Mouse (Mus musculus) left cerebral cortex, adult 8-10 months (tissue): ENCODE measurements around the gene Shisa9. TPM values are rescaled to one million over a fixed set of nuclear protein-coding genes. Genes with fewer than 3 reads are reported as not detected.

ENCODE experiments used
- DNase-seq, 2 experiments: peaks; one replicate each; pipeline ENCODE4 v3.0.0; 2022; ENCODE audit warnings: low spot score in 2 of 2
- total RNA-seq, 4 experiments: library from RNA; stranded (reverse); gene quantifications; 2 replicates each; pipeline ENCODE4 v1.2.4; 2022

Shisa9 gene
- total RNA-seq, 4 experiments from 2014 or later: 53.1 to 61.3 (median 57.4) TPM

GRCm38 (mm10) chr16:12307318-12307965 is 323.5 kb downstream of the Shisa9 start:
- no peak for DNase-seq

- DNase-seq: no peak
Measured at GRCm38 (mm10) chr16:12309826-12310225, 325.9 kb downstream of the Shisa9 start.

GRCm38 (mm10) chr16:12315627-12316026 is 331.7 kb downstream of the Shisa9 start:
- DNase-seq: no peak

Other genes starting within 250 kb of the Shisa9 start
- gene Cpped1, start 74.7 kb upstream of the Shisa9 start, total RNA-seq: 10 to 100 TPM; 42.0 to 49.5 (median 44.3) TPM